Mouse (Mus musculus) G1E (cell line): ENCODE measurements around the gene Gatad2b.

Experiments used
- CTCF ChIP-seq: IDR thresholded peaks from 2 replicates; pipeline ENCODE4 v1.5.1; 2012; ENCODE audit warnings: low read depth, low read length, inconsistent platforms, mixed read lengths
- GATA2 ChIP-seq: IDR thresholded peaks from 2 replicates; pipeline ENCODE4 v1.6.1; 2012; ENCODE audit warnings: low read depth, low read length, inconsistent platforms, borderline replicate concordance
- TAL1 ChIP-seq: conservative IDR thresholded peaks from 2 replicates; pipeline ENCODE4 v1.6.1; 2012; ENCODE audit warnings: low read depth, low read length, inconsistent platforms, mixed read lengths

DNA sequence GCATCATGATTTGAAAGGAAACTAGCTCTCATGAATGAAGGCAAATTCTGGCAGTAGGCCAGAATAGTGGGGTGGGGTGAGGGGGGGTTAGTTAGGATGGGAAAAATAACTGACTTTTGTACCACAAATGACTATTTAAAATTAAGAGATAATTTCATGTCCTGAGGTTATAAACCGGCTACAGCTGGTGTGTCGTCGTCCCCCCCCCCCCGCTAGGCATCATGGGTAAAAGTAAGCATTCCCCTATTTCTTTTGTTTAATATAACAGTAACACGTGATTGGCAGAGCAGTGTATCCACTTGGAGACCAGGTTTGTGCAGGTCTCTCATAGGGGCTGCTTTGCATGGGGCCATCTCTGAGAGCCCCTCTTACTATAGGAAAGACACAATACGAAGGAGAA, 29.3 kb downstream of the Gatad2b start:
- TF ChIP-seq CTCF = no peak
- no peak for TF ChIP-seq GATA2
- TF ChIP-seq TAL1 = no peak
